Comparison of ENCODE assay signal across 22 mouse cellular contexts in genomic region chr3:127875059-127875458, GRCm38 (mm10). TPM values are rescaled to one million over a fixed set of nuclear protein-coding genes. Genes with fewer than 3 reads are reported as not detected.
DNase-seq lines count a peak whose midpoint lies in the region; ATAC-seq and TF ChIP-seq lines count a peak whose summit lies in the region.
"Had no signal": no experiment of that assay in that cellular context is flagged by ENCODE, and none has a peak within 500 bp of the region (broad histone marks: within the 10 kb centered on the region; RNA-seq: fewer than 3 reads in every experiment).

No protein-coding gene starts in this region.

- no peaks in the 10 kb centered on the region; the same call in 1 of the 2 replicates for H3K4me1 ChIP-seq in hindbrain, embryonic 10.5 days (replicated peaks)
- H3K4me1 ChIP-seq in hindbrain, postnatal 0 days (ENCODE audit: insufficient read depth, low read length) = no peaks in the 10 kb centered on the region; the same call in 1 of the 2 replicates
- H3K4me1 ChIP-seq in spleen, adult 2 months (ENCODE audit: control insufficient read depth, insufficient read depth, insufficient read length) = no peaks in the 10 kb centered on the region; the same call in 1 of the 2 replicates
- no peaks in the 10 kb centered on the region for H3K4me1 ChIP-seq in hindbrain, embryonic 14.5 days (replicated peaks; ENCODE audit: control insufficient read depth, insufficient read depth, low read length)
- no peaks in the 10 kb centered on the region for H3K4me1 ChIP-seq in intestine, embryonic 16.5 days (ENCODE audit: control insufficient read depth, insufficient read depth, low read length)
- H3K4me1 ChIP-seq: embryonic facial prominence, embryonic 13.5 days; forebrain, embryonic 12.5 days; heart, embryonic 15.5 days; intestine, embryonic 15.5 days had no signal

- DNase-seq in hindbrain, embryonic 10.5 days (ENCODE audit: low spot score) = no peak
- no peak for DNase-seq in hindbrain, postnatal 0 days (ENCODE audit: low spot score)
- DNase-seq in spleen, adult 2 months (ENCODE audit: low read depth in 1 of 2, low spot score in 2 of 2) = no peak
- no peak for DNase-seq in spleen, adult 12 weeks (ENCODE audit: low spot score)
- DNase-seq in hindbrain, embryonic 14.5 days (ENCODE audit: low spot score) = no peak
- no peak for DNase-seq in cerebellum, postnatal 25 days
- DNase-seq: adrenal gland, postnatal 10 days; B cell, adult 2 months; cerebellum, adult 11-12 months; cerebellum, adult 9-10 months; cerebellum, postnatal 36 days; gastrocnemius, postnatal 10 days; heart, adult 2 months; heart, postnatal 14 days had no signal

- no peak for ATAC-seq in hindbrain, postnatal 0 days
- no peak for ATAC-seq in hindbrain, embryonic 14.5 days (ENCODE audit: low FRiP score)
- no peak for ATAC-seq in intestine, embryonic 16.5 days
- ATAC-seq: Patski had no signal

- H3K9ac ChIP-seq in hindbrain, postnatal 0 days (replicated peaks; ENCODE audit: low read length) = no peak overlapping the region
- H3K9ac ChIP-seq in hindbrain, embryonic 14.5 days = no peak overlapping the region
- H3K9ac ChIP-seq in intestine, embryonic 16.5 days (ENCODE audit: low read depth, low read length) = no peak overlapping the region
- H3K9ac ChIP-seq: embryonic facial prominence, embryonic 13.5 days; forebrain, embryonic 12.5 days; heart, embryonic 15.5 days; intestine, embryonic 15.5 days had no signal

- no peak for TF ChIP-seq POLR2A in spleen, adult 2 months (IDR thresholded peaks at IDR 0.05; ENCODE audit: low read depth, low read length)

- H3K9me3 ChIP-seq in hindbrain, embryonic 10.5 days = no peaks in the 10 kb centered on the region
- no peaks in the 10 kb centered on the region for H3K9me3 ChIP-seq in hindbrain, postnatal 0 days (ENCODE audit: low read length)
- no peaks in the 10 kb centered on the region for H3K9me3 ChIP-seq in hindbrain, embryonic 14.5 days (ENCODE audit: control insufficient read depth, low read length)
- no peaks in the 10 kb centered on the region for H3K9me3 ChIP-seq in intestine, embryonic 16.5 days (ENCODE audit: control insufficient read depth, low read length)
- H3K9me3 ChIP-seq: embryonic facial prominence, embryonic 13.5 days; forebrain, embryonic 12.5 days; heart, embryonic 15.5 days; intestine, embryonic 15.5 days had no signal

- H3K4me3 ChIP-seq in hindbrain, embryonic 10.5 days = no peak overlapping the region
- H3K4me3 ChIP-seq in hindbrain, postnatal 0 days (ENCODE audit: low read length) = no peak overlapping the region
- no peak overlapping the region for H3K4me3 ChIP-seq in spleen, adult 2 months (ENCODE audit: extremely low read depth, insufficient read depth, insufficient read length)
- H3K4me3 ChIP-seq in hindbrain, embryonic 14.5 days (replicated peaks; ENCODE audit: low read length) = no peak overlapping the region
- no peak overlapping the region for H3K4me3 ChIP-seq in intestine, embryonic 16.5 days (ENCODE audit: low read length)
- H3K4me3 ChIP-seq: embryonic facial prominence, embryonic 13.5 days; forebrain, embryonic 12.5 days; heart, adult 2 months; heart, embryonic 15.5 days; intestine, embryonic 15.5 days had no signal

- H3K27me3 ChIP-seq in hindbrain, embryonic 10.5 days (ENCODE audit: insufficient read depth, poor library complexity, severe bottlenecking) = no peaks in the 10 kb centered on the region
- no peaks in the 10 kb centered on the region for H3K27me3 ChIP-seq in hindbrain, postnatal 0 days (ENCODE audit: insufficient read depth, low read length)
- no peaks in the 10 kb centered on the region for H3K27me3 ChIP-seq in spleen, adult 2 months (ENCODE audit: control insufficient read depth, insufficient read depth, low read length)
- no peaks in the 10 kb centered on the region for H3K27me3 ChIP-seq in hindbrain, embryonic 14.5 days (ENCODE audit: control insufficient read depth, insufficient read depth, low read length)
- H3K27me3 ChIP-seq in intestine, embryonic 16.5 days (replicated peaks; ENCODE audit: control insufficient read depth, insufficient read depth, low read length) = no peaks in the 10 kb centered on the region
- H3K27me3 ChIP-seq: CH12.LX; embryonic facial prominence, embryonic 13.5 days; forebrain, embryonic 12.5 days; heart, embryonic 15.5 days; intestine, embryonic 15.5 days; Patski had no signal

- H3K27ac ChIP-seq in hindbrain, embryonic 10.5 days = peak overlapping the region; percentile 53; the same call in 1 of the 2 replicates
- H3K27ac ChIP-seq in hindbrain, postnatal 0 days = no peak overlapping the region
- peak overlapping the region; percentile 46; the same call in 1 of the 2 replicates for H3K27ac ChIP-seq in spleen, adult 2 months (ENCODE audit: insufficient read depth, low read length)
- 0 out of 2 replicates have a peak overlapping the region, but pooled peaks have one; percentile 35 for H3K27ac ChIP-seq in hindbrain, embryonic 14.5 days
- no peak overlapping the region for H3K27ac ChIP-seq in intestine, embryonic 16.5 days (ENCODE audit: low read length)
- H3K27ac ChIP-seq: embryonic facial prominence, embryonic 13.5 days; forebrain, embryonic 12.5 days; heart, adult 2 months; heart, embryonic 15.5 days; intestine, embryonic 15.5 days had no signal

- 81% methylated on average over 7 of the region's 7 CpGs for WGBS in hindbrain, embryonic 10.5 days
- 73% methylated on average over 7 of the region's 7 CpGs for WGBS in hindbrain, postnatal 0 days
- WGBS in spleen, adult 2 months = 90% methylated on average over 7 of the region's 7 CpGs
- 62% methylated on average over 7 of the region's 7 CpGs for WGBS in hindbrain, embryonic 14.5 days
- 72% methylated on average over 7 of the region's 7 CpGs for WGBS in intestine, embryonic 16.5 days

- H3K36me3 ChIP-seq in hindbrain, embryonic 10.5 days = no peaks in the 10 kb centered on the region
- no peaks in the 10 kb centered on the region for H3K36me3 ChIP-seq in hindbrain, postnatal 0 days (ENCODE audit: insufficient read depth, low read length)
- no peaks in the 10 kb centered on the region; the same call in 1 of the 2 replicates for H3K36me3 ChIP-seq in spleen, adult 2 months (ENCODE audit: control insufficient read depth, insufficient read depth, low read length)
- H3K36me3 ChIP-seq in hindbrain, embryonic 14.5 days (replicated peaks; ENCODE audit: control insufficient read depth, insufficient read depth) = no peaks in the 10 kb centered on the region
- H3K36me3 ChIP-seq in intestine, embryonic 16.5 days (ENCODE audit: control insufficient read depth, insufficient read depth, low read length) = no peaks in the 10 kb centered on the region
- H3K36me3 ChIP-seq: embryonic facial prominence, embryonic 13.5 days; forebrain, embryonic 12.5 days; heart, embryonic 15.5 days; intestine, embryonic 15.5 days had no signal

- no peak overlapping the region for H3K4me2 ChIP-seq in hindbrain, postnatal 0 days (ENCODE audit: low read depth, low read length)
- no peak overlapping the region for H3K4me2 ChIP-seq in hindbrain, embryonic 14.5 days (replicated peaks)
- H3K4me2 ChIP-seq in intestine, embryonic 16.5 days (ENCODE audit: low read depth, low read length) = no peak overlapping the region
- H3K4me2 ChIP-seq: embryonic facial prominence, embryonic 13.5 days; forebrain, embryonic 12.5 days; heart, embryonic 11.5 days; heart, embryonic 15.5 days; intestine, embryonic 15.5 days had no signal

- no peak for TF ChIP-seq CTCF in hindbrain, postnatal 0 days (IDR thresholded peaks at IDR 0.05; ENCODE audit: low read depth)
- TF ChIP-seq CTCF in spleen, adult 2 months (IDR thresholded peaks at IDR 0.05; ENCODE audit: extremely low read depth, insufficient read depth, insufficient read length, insufficient replicate concordance) = no peak

RNA-seq across cellular contexts. Expression of gene Fam241a, which starts 21.1 kb away (rescaled TPM):
- 4.6 and 7.1 TPM in 2 replicates for polyA plus RNA-seq in hindbrain, embryonic 10.5 days (2016; fragmentation: Nextera tagmentation; extraction: Ambion mirVana)
- 4.5 and 6.1 TPM in 2 replicates for total RNA-seq in hindbrain, postnatal 0 days (2014; rRNA removed)
- 6.0 and 6.5 TPM in 2 replicates for polyA plus RNA-seq in hindbrain, postnatal 0 days (2015; fragmentation: Nextera tagmentation; extraction: Ambion mirVana)
- 4.3 and 6.0 TPM in 2 replicates for polyA plus RNA-seq in spleen, adult 2 months (2012; rRNA removed)
- polyA plus RNA-seq in hindbrain, embryonic 14.5 days (2014; fragmentation: Nextera tagmentation; extraction: Ambion mirVana) = 9.9 and 10.4 TPM in 2 replicates
- polyA plus RNA-seq in intestine, embryonic 16.5 days (2015; fragmentation: Nextera tagmentation; extraction: Ambion mirVana) = 3.0 and 8.9 TPM in 2 replicates

RNA-seq across cellular contexts. Expression of gene Ap1ar, which starts 37.7 kb away (rescaled TPM):
- polyA plus RNA-seq in hindbrain, embryonic 10.5 days (2016; fragmentation: Nextera tagmentation; extraction: Ambion mirVana) = 56.0 and 60.8 TPM in 2 replicates
- total RNA-seq in hindbrain, postnatal 0 days (2014; rRNA removed) = 77.8 and 84.5 TPM in 2 replicates
- polyA plus RNA-seq in hindbrain, postnatal 0 days (2015; fragmentation: Nextera tagmentation; extraction: Ambion mirVana) = 65.4 and 69.7 TPM in 2 replicates
- polyA plus RNA-seq in spleen, adult 2 months (2012; rRNA removed) = 14.8 and 15.6 TPM in 2 replicates
- polyA plus RNA-seq in hindbrain, embryonic 14.5 days (2014; fragmentation: Nextera tagmentation; extraction: Ambion mirVana) = 100.0 and 102 TPM in 2 replicates
- polyA plus RNA-seq in intestine, embryonic 16.5 days (2015; fragmentation: Nextera tagmentation; extraction: Ambion mirVana) = 87.4 and 101 TPM in 2 replicates

Comparison
In these comparisons a context has a peak if more than half of its experiments do, and no peak if none do; other contexts are left out.
1. H3K27ac ChIP-seq: peak in hindbrain, embryonic 10.5 days (single experiment), spleen, adult 2 months (single experiment) and hindbrain, embryonic 14.5 days (single experiment); none in hindbrain, postnatal 0 days (single experiment) and intestine, embryonic 16.5 days (single experiment).